Mouse (Mus musculus) embryonic fibroblast, embryonic 13.5 days (primary cell): ENCODE data around the gene Gm21764. TPM values are rescaled to one million over a fixed set of nuclear protein-coding genes. Genes with fewer than 3 reads are reported as not detected.
"Not testable (repeated sequence)": the region's sequence is repeated elsewhere in the genome, so short reads cannot be mapped to it uniquely, and the experiment has no call there.

ENCODE experiments used
- H3K27ac ChIP-seq: 2 replicates; pipeline ENCODE4 v1.5.1; 2012; ENCODE audit warnings: low read length, control low read depth, inconsistent platforms; ENCODE audit not compliant: insufficient read depth
- H3K4me1 ChIP-seq: 2 replicates; pipeline ENCODE4 v1.6.1; 2011; ENCODE audit warnings: low read length; ENCODE audit not compliant: control insufficient read depth, insufficient read depth
- H3K4me3 ChIP-seq: 2 replicates; pipeline ENCODE4 v1.5.1; 2011; ENCODE audit warnings: mild to moderate bottlenecking, control low read depth, low read length; ENCODE audit not compliant: insufficient read depth
- polyA plus RNA-seq: library from polyadenylated mRNA; stranded (reverse); fragments of >200 nt; gene quantifications from 2 replicates; pipeline ENCODE4 v1.2.4, GENCODE M21; 2011; ENCODE audit warnings: low read depth; ENCODE audit not compliant: missing spikeins, insufficient read length

The Gm21764 gene
- not detected in 2 replicates for polyA plus RNA-seq

- not testable (repeated sequence) for H3K4me3 ChIP-seq, H3K4me1 ChIP-seq, H3K27ac ChIP-seq
Observed at GRCm38 (mm10) chrY:18061712-18062111, at the start of gene Gm21764. Gm21764 (minus strand) TSS chrY:18061812.

DNA sequence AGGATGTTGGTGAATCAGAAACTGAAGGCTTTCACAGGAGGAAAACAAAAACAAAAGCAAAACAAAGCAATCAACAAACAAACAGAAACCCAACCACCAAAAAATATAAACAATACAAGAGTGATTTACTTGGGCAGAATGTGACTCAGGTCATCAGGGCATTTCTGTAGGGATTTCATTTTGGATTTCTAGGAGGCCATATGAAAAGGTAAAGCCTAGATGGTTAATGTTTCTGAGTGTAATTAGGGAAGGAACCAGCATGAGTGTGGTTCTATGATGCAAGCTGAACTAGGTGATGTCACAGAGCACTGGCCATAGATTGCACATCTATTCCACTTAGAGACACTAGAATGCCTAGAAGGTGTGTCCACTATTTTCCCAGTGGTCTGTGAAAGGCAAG is 27.2 kb upstream of the Gm21764 start, which contains the start of gene Ssty1:
TSS of gene Ssty1 (plus strand) at position 301 of the 400 bp plus-strand sequence.
- not testable (repeated sequence) for H3K4me3 ChIP-seq, H3K27ac ChIP-seq, H3K4me1 ChIP-seq

Other genes with a start within 250 kb of the Gm21764 start
- not detected in 2 replicates for gene Gm21904, start 215.5 kb downstream of the Gm21764 start, polyA plus RNA-seq
- not detected in 2 replicates for gene Gm20772, start 187.1 kb downstream of the Gm21764 start, polyA plus RNA-seq
- not detected in 2 replicates for gene Gm20831, start 187.1 kb downstream of the Gm21764 start, polyA plus RNA-seq
- not detected in 2 replicates for gene Srsy, start 124.5 kb downstream of the Gm21764 start, polyA plus RNA-seq
- not detected in 2 replicates for gene Ssty1, start 27.3 kb upstream of the Gm21764 start, polyA plus RNA-seq